Mouse (Mus musculus) olfactory bulb, adult 2 months (tissue): ENCODE measurements at regions not wholly inside any gene's neighbourhood (a gene's known extent, or its start where the extent isn't known, plus 50 kb on each side); places are given as distances from the start of the nearest gene placed in this dataset.

ENCODE experiments used
- CTCF ChIP-seq: fragments of 200-500 bp; IDR thresholded peaks from 2 replicates; pipeline ENCODE4 v1.5.1; 2012; ENCODE audit warnings: low read depth, mild to moderate bottlenecking, low read length, moderate library complexity; ENCODE audit not compliant: insufficient read depth
- POLR2A ChIP-seq: fragments of 200-500 bp; IDR thresholded peaks from 2 replicates; pipeline ENCODE4 v1.6.1; 2012; ENCODE audit warnings: mild to moderate bottlenecking, low read depth, low read length, moderate library complexity; ENCODE audit not compliant: insufficient read depth

GRCm38 (mm10) chr8:96238406-96238805 is 350.1 kb upstream of the Got2 start:
- TF ChIP-seq CTCF (no peak), POLR2A (no peak)
